ENCODE assay signal across 8 mouse cellular contexts in the genomic region with DNA sequence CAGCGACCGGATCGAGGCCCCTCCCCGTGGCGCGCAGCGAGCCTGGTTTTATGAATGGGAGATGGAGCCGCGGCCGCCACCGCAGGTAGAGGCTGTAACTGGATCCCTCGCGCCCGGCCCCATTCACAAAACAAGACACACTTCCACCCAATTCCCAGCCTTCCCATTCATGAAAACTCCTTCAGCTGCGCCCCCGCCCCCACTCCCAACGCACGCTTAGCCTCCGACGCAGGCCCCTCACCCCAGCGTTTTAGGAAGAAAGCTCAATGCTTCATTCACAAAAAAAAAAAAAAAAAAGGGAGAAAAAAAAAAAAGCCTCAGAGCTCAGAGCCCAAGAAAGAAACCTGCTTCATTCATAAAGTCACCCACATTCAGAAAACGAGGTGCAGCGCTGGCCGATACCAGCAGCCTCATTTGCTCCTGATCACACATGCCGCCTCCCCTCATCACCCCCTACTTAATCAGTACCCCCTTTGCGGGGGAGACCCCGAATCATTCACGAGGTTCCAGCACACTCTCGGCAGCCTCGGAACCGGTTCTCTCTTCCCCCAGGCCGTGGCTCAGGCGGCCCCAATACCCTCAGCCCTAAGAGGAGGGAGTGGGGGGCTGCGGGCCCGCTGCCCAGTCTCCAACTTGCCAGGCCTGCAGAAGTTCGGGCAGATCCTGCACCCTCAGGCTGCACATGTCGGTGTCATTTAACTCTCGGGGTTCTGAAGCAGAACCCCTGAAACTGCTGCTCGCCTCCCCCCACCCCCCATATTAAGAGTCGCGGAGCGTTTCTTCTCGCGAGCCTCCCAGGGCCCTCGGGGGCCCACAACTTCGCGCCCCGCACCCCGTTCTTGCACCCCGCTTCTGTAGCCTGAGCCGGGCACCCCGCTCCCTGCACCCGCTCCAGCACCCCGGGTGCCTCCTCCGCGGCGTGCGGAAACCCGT. TPM values are rescaled to one million over a fixed set of nuclear protein-coding genes. Genes with fewer than 3 reads are reported as not detected.
DNase-seq lines count a peak whose midpoint lies in the region; ATAC-seq and TF ChIP-seq lines count a peak whose summit lies in the region.

No protein-coding gene starts in this region.

- peaks cover 4 to 28% of the 10 kb centered on the region in 2 experiments; a peak in 2 of 4 replicates for H3K4me1 ChIP-seq in CH12.LX (ENCODE audit: control insufficient read depth in 1 of 2, insufficient read depth in 2 of 2)
- peaks cover 5% of the 10 kb centered on the region for H3K4me1 ChIP-seq in embryonic fibroblast, embryonic 13.5 days (ENCODE audit: control insufficient read depth, insufficient read depth, low read length)
- peaks cover 12 to 15% of the 10 kb centered on the region in 2 experiments for H3K4me1 ChIP-seq in heart, embryonic 14.5 days (ENCODE audit: control insufficient read depth in 2 of 2, insufficient read depth in 2 of 2, low read length in 2 of 2)
- H3K4me1 ChIP-seq in liver, embryonic 14.5 days (replicated peaks; ENCODE audit: control insufficient read depth in 2 of 2, insufficient read depth in 2 of 2, low read length in 1 of 2), result peaks cover 0 to 7% of the 10 kb centered on the region in 2 experiments; a peak in 2 of 4 replicates
- peaks cover 47% of the 10 kb centered on the region for H3K4me1 ChIP-seq in neural tube, embryonic 13.5 days (replicated peaks)
- H3K4me1 ChIP-seq in thymus, adult 2 months (replicated peaks; ENCODE audit: control insufficient read depth, insufficient read depth, low read length), result peaks cover 18% of the 10 kb centered on the region

- H3K9me3 ChIP-seq in CH12.LX (replicated peaks; ENCODE audit: low read length), result no peaks in the 10 kb centered on the region
- H3K9me3 ChIP-seq in heart, embryonic 14.5 days (ENCODE audit: control insufficient read depth, low read length), result no peaks in the 10 kb centered on the region
- no peaks in the 10 kb centered on the region for H3K9me3 ChIP-seq in liver, embryonic 14.5 days (ENCODE audit: control insufficient read depth, low read length)
- H3K9me3 ChIP-seq in neural tube, embryonic 13.5 days, result no peaks in the 10 kb centered on the region

- peak overlapping the region; percentile 64 for H3K4me2 ChIP-seq in CH12.LX (ENCODE audit: insufficient read depth, low read depth, poor library complexity, severe bottlenecking)
- peak overlapping the region; percentile 99 for H3K4me2 ChIP-seq in heart, embryonic 14.5 days (ENCODE audit: low read length)
- H3K4me2 ChIP-seq in liver, embryonic 14.5 days (ENCODE audit: low read depth), result peak overlapping the region; percentile 92
- H3K4me2 ChIP-seq in neural tube, embryonic 13.5 days, result peak overlapping the region; percentile 99

- no peaks in the 10 kb centered on the region for H3K79me2 ChIP-seq in CH12.LX (replicated peaks; ENCODE audit: control insufficient read depth, extremely low read depth, insufficient read depth, poor library complexity, severe bottlenecking)

- no peak for TF ChIP-seq POLR2A in CH12.LX (IDR thresholded peaks at IDR 0.05; ENCODE audit: low read depth, low read length)
- no peak for TF ChIP-seq POLR2A in embryonic fibroblast, embryonic 13.5 days (IDR thresholded peaks at IDR 0.05; ENCODE audit: low read depth, low read length)
- TF ChIP-seq POLR2A in thymus, adult 2 months (IDR thresholded peaks at IDR 0.05; ENCODE audit: control insufficient read depth, extremely low read depth, insufficient read depth, low read length, poor library complexity), result no peak

- no peaks in the 10 kb centered on the region for H3K36me3 ChIP-seq in CH12.LX (replicated peaks in 1 of 2; ENCODE audit: control insufficient read depth in 1 of 2, insufficient read depth in 1 of 2, low read length in 1 of 2)
- peaks cover 3% of the 10 kb centered on the region; the same call in 1 of the 2 replicates for H3K36me3 ChIP-seq in heart, embryonic 14.5 days (ENCODE audit: control insufficient read depth, insufficient read depth, low read length)
- H3K36me3 ChIP-seq in liver, embryonic 14.5 days (replicated peaks; ENCODE audit: control insufficient read depth, insufficient read depth, low read depth), result no peaks in the 10 kb centered on the region
- no peaks in the 10 kb centered on the region for H3K36me3 ChIP-seq in neural tube, embryonic 13.5 days
- no peaks in the 10 kb centered on the region for H3K36me3 ChIP-seq in thymus, adult 2 months (ENCODE audit: control insufficient read depth, insufficient read depth, low read length)

- peak; percentile 4; the same call in 1 of the 2 replicates for ATAC-seq in heart, embryonic 14.5 days (ENCODE audit: insufficient number of reproducible peaks, insufficient read depth, low FRiP score, low read depth)
- ATAC-seq in liver, embryonic 14.5 days (ENCODE audit: insufficient read depth), result peak; percentile 17
- peak; percentile 24 for ATAC-seq in neural tube, embryonic 13.5 days (ENCODE audit: low read depth)

- TF ChIP-seq EP300 in CH12.LX (IDR thresholded peaks at IDR 0.05; ENCODE audit: low read length), result no peak
- no peak for TF ChIP-seq EP300 in liver, embryonic 14.5 days (IDR thresholded peaks at IDR 0.05; ENCODE audit: low read depth)

- TF ChIP-seq CTCF in CH12.LX (conservative IDR thresholded peaks at IDR 0.05 in 1 of 2, IDR thresholded peaks at IDR 0.05 in 1 of 2; ENCODE audit: low read depth in 2 of 2, low read length in 2 of 2), result no peak
- TF ChIP-seq CTCF in embryonic fibroblast, embryonic 13.5 days (IDR thresholded peaks at IDR 0.05; ENCODE audit: borderline replicate concordance, insufficient read depth, low read length), result no peak
- no peak for TF ChIP-seq CTCF in liver, embryonic 14.5 days (IDR thresholded peaks at IDR 0.05; ENCODE audit: low read depth)
- TF ChIP-seq CTCF in thymus, adult 2 months (IDR thresholded peaks at IDR 0.05; ENCODE audit: borderline replicate concordance, control insufficient read depth, extremely low read depth, insufficient read depth, low read length, poor library complexity), result no peak

- in situ Hi-C loops in CH12.LX (cut with MboI; ENCODE audit: low pct_ligation_motif_present, low pct_unique_long_range_greater_than_20kb, low sequenced_read_pairs), result no loop called here

- peak; percentile 61 for DNase-seq in CH12.LX (ENCODE audit: extremely low read depth)
- peak; percentile 80 to 86 for DNase-seq in adrenal gland, postnatal 36 days
- peak; percentile 79 for DNase-seq in kidney, postnatal 14 days
- DNase-seq in liver, embryonic 14.5 days (ENCODE audit: low read depth in 3 of 3, low spot score in 3 of 3), result no peak
- peak; percentile 72 for DNase-seq in thymus, adult 2 months

- TF ChIP-seq RAD21 in CH12.LX (IDR thresholded peaks at IDR 0.05; ENCODE audit: low read depth, low read length), result no peak

- H3K27me3 ChIP-seq in CH12.LX (replicated peaks), result peaks cover 34% of the 10 kb centered on the region
- H3K27me3 ChIP-seq in heart, embryonic 14.5 days (ENCODE audit: control insufficient read depth, insufficient read depth, low read length), result no peaks in the 10 kb centered on the region
- H3K27me3 ChIP-seq in liver, embryonic 14.5 days (ENCODE audit: control insufficient read depth, insufficient read depth, low read length), result peaks cover 24% of the 10 kb centered on the region
- H3K27me3 ChIP-seq in neural tube, embryonic 13.5 days, result peaks cover 68% of the 10 kb centered on the region
- H3K27me3 ChIP-seq in thymus, adult 2 months (ENCODE audit: control insufficient read depth, insufficient read depth, low read length), result 0 out of 2 replicates have a peak, but pooled peaks cover 2% of the 10 kb centered on the region

- H3K27ac ChIP-seq in CH12.LX (ENCODE audit: insufficient read depth, low read depth), result no peak overlapping the region
- 0 out of 2 replicates have a peak overlapping the region, but pooled peaks have one; percentile 1 for H3K27ac ChIP-seq in embryonic fibroblast, embryonic 13.5 days (ENCODE audit: insufficient read depth, low read length)
- H3K27ac ChIP-seq in heart, embryonic 14.5 days (replicated peaks in 1 of 2; ENCODE audit: control insufficient read depth in 1 of 2, insufficient read depth in 1 of 2, low read depth in 2 of 2, low read length in 2 of 2), result peak overlapping the region; percentile 70
- H3K27ac ChIP-seq in liver, embryonic 14.5 days, result no peak overlapping the region
- H3K27ac ChIP-seq in neural tube, embryonic 13.5 days (replicated peaks), result peak overlapping the region; percentile 76
- no peak overlapping the region for H3K27ac ChIP-seq in thymus, adult 2 months (ENCODE audit: control insufficient read depth, insufficient read depth, low read length)

- under 1% methylated on average over 58 of the region's 59 CpGs for WGBS in heart, embryonic 14.5 days
- WGBS in liver, embryonic 14.5 days (ENCODE audit: insufficient replicate concordance), result under 1% methylated on average over 59 of the region's 59 CpGs
- under 1% methylated on average over 59 of the region's 59 CpGs for WGBS in neural tube, embryonic 13.5 days
- WGBS in thymus, adult 2 months, result under 1% methylated on average over 59 of the region's 59 CpGs

- H3K4me3 ChIP-seq in CH12.LX (replicated peaks in 1 of 3; ENCODE audit: low read depth in 2 of 3, low read length in 2 of 3, poor library complexity in 1 of 3), result peak overlapping the region; percentile 53 to 81 (median 66)
- peak overlapping the region; percentile 99 for H3K4me3 ChIP-seq in embryonic fibroblast, embryonic 13.5 days (ENCODE audit: insufficient read depth, low read length)
- peak overlapping the region; percentile 86 to 97 for H3K4me3 ChIP-seq in heart, embryonic 14.5 days (ENCODE audit: control insufficient read depth in 1 of 2, insufficient read depth in 1 of 2, low read depth in 1 of 2, low read length in 2 of 2)
- peak overlapping the region; percentile 65 to 77 for H3K4me3 ChIP-seq in liver, embryonic 14.5 days (ENCODE audit: insufficient read depth in 1 of 2, low read depth in 2 of 2, low read length in 2 of 2)
- peak overlapping the region; percentile 73 for H3K4me3 ChIP-seq in neural tube, embryonic 13.5 days
- H3K4me3 ChIP-seq in thymus, adult 2 months (ENCODE audit: control insufficient read depth, insufficient read depth, low read length), result peak overlapping the region; percentile 71

- dilution Hi-C loops in CH12.LX (cut with MboI; ENCODE audit: extremely low pct_ligation_motif_present, extremely low pct_unique_long_range_greater_than_20kb, low sequenced_read_pairs), result no loop called here

- H3K9ac ChIP-seq in CH12.LX (ENCODE audit: insufficient read depth, low read depth), result peak overlapping the region; percentile 78
- H3K9ac ChIP-seq in heart, embryonic 14.5 days (ENCODE audit: low read length), result peak overlapping the region; percentile 88
- H3K9ac ChIP-seq in liver, embryonic 14.5 days (replicated peaks), result peak overlapping the region; percentile 66
- peak overlapping the region; percentile 73 for H3K9ac ChIP-seq in neural tube, embryonic 13.5 days

RNA-seq across cellular contexts. Expression of a gene that starts 0.8 kb away (rescaled TPM):
- total RNA-seq in CH12.LX (2012; rRNA removed) (3.4 and 4.5 TPM in 2 replicates), CH12.LX (2014; rRNA removed) (2.2 and 2.6 TPM in 2 replicates)
- polyA plus RNA-seq in CH12.LX (2012; ENCODE audit: insufficient read length, low read depth), result 2.3 and 3.5 TPM in 2 replicates
- 10 to 100 TPM; 29.7 to 33.3 TPM for total RNA-seq in adrenal gland, postnatal 36 days (2021)
- 22.6 and 30.8 TPM in 2 replicates for polyA plus RNA-seq in embryonic fibroblast, embryonic 13.5 days (2011; ENCODE audit: insufficient read length, low read depth, missing spikeins)
- polyA plus RNA-seq in heart, embryonic 14.5 days (2014; fragmentation: Nextera tagmentation; extraction: Ambion mirVana), result 14.3 and 15.6 TPM in 2 replicates
- polyA plus RNA-seq in liver, embryonic 14.5 days (2012; rRNA removed), result 2.5 and 2.7 TPM in 2 replicates
- 2.6 and 3.4 TPM in 2 replicates for polyA plus RNA-seq in liver, embryonic 14.5 days (2014; fragmentation: Nextera tagmentation; extraction: Ambion mirVana)
- polyA plus RNA-seq in neural tube, embryonic 13.5 days (2015; fragmentation: Nextera tagmentation; extraction: Ambion mirVana), result 26.3 and 28.1 TPM in 2 replicates
- 7.3 and 8.6 TPM in 2 replicates for polyA plus RNA-seq in thymus, adult 2 months (2012; rRNA removed)

Comparison
In these comparisons a context has a peak if more than half of its experiments do, and no peak if none do; other contexts are left out.
1. DNase-seq: peak in CH12.LX (single experiment), adrenal gland, postnatal 36 days (2 of 2), kidney, postnatal 14 days (single experiment) and thymus, adult 2 months (single experiment); none in liver, embryonic 14.5 days (0 of 3).
2. H3K27ac ChIP-seq: peak in embryonic fibroblast, embryonic 13.5 days (single experiment), heart, embryonic 14.5 days (2 of 2) and neural tube, embryonic 13.5 days (single experiment); none in CH12.LX (single experiment), liver, embryonic 14.5 days (single experiment) and thymus, adult 2 months (single experiment).
3. Peak in every context shown above with its lines, with median percentiles within 50 percentile points of each other: H3K4me2 ChIP-seq, H3K4me3 ChIP-seq, H3K9ac ChIP-seq and ATAC-seq.